Mouse (Mus musculus) liver, adult 2 months (tissue): ENCODE measurements at regions not wholly inside any gene's neighbourhood (a gene's known extent, or its start where the extent isn't known, plus 50 kb on each side); places are given as distances from the start of the nearest gene placed in this dataset.

Experiments used
- CTCF ChIP-seq: fragments of 200-500 bp; IDR thresholded peaks from 2 replicates; pipeline ENCODE4 v1.5.1; 2011; ENCODE audit warnings: low read depth, low read length, control low read depth
- POLR2A ChIP-seq: fragments of 200-500 bp; IDR thresholded peaks from 2 replicates; pipeline ENCODE4 v1.6.1; 2011; ENCODE audit warnings: low read length, control low read depth; ENCODE audit not compliant: insufficient read depth; ENCODE audit errors: extremely low read depth

DNA sequence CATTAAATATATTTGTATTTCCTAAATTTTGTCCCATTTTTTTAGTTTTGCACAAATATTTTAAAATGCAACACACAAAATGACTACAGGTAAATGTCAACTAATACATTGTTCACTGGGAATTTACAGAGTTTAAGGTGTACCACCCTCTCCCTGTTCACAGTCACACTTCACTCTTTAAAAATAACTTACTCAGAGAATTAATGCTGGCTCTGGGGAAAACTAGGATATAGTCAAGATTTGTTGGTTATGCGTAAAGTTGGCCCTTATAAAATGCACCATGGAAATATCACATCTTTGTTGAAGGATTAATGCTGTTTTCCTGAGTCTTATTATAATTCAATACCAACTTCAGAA, 378.1 kb upstream of the Nrsn1 start:
- no peak for TF ChIP-seq POLR2A
- no peak for TF ChIP-seq CTCF
